22 mouse cellular contexts compared by ENCODE assay signal in the genomic region with DNA sequence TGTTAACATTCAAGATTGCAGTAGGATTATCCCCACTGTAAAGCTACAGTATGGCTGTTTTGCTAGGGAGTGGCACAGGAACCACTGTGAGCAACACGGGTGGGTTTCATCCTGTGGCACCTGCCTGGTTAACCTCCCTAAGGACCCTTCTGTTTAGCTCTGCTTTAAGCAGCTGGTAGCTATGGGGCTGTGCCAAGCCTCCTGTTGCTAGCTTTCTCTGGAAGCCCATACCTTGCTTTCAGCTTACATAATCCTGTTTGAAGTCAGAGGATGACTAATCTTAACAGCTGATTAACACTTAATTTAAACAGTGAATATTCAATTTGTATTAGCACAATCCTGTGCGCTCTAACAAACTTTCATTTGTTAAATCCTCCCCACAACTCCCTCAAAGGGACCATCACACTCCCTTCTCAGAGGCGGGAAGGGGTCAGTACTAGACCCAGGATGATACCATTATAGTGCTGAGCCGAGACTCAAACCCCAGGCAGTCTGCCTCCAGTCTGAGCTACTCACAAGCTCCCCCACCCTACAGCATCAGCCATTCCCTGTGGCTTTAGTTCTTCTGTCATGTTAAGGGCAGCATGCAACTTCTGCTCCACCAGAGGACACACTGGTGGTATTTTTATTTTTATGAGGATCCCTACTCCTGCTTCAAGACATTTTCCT. TPM values are rescaled to one million over a fixed set of nuclear protein-coding genes. Genes with fewer than 3 reads are reported as not detected.
DNase-seq lines count a peak whose midpoint lies in the region; ATAC-seq lines count a peak whose summit lies in the region.
"Had no signal": no experiment of that assay in that cellular context is flagged by ENCODE, and none has a peak within 500 bp of the region (broad histone marks: within the 10 kb centered on the region; RNA-seq: fewer than 3 reads in every experiment).

No protein-coding gene starts in this region.

- H3K4me2 ChIP-seq in midbrain, embryonic 13.5 days (replicated peaks) = no peak overlapping the region
- H3K4me2 ChIP-seq in forebrain, embryonic 16.5 days (ENCODE audit: low read length) = no peak overlapping the region
- H3K4me2 ChIP-seq in neural tube, embryonic 15.5 days = no peak overlapping the region
- H3K4me2 ChIP-seq: embryonic facial prominence, embryonic 12.5 days; liver, embryonic 15.5 days; lung, embryonic 15.5 days had no signal

- H3K27ac ChIP-seq in midbrain, embryonic 13.5 days = no peak overlapping the region
- H3K27ac ChIP-seq in midbrain, embryonic 10.5 days (replicated peaks) = no peak overlapping the region
- H3K27ac ChIP-seq in forebrain, embryonic 16.5 days (ENCODE audit: low read length) = no peak overlapping the region
- H3K27ac ChIP-seq in neural tube, embryonic 15.5 days (replicated peaks) = no peak overlapping the region
- H3K27ac ChIP-seq: embryonic facial prominence, embryonic 12.5 days; kidney, postnatal 0 days; left cerebral cortex, adult 2 months; limb, embryonic 10.5 days; liver, embryonic 15.5 days; lung, embryonic 15.5 days had no signal

- 0 out of 2 replicates have a peak, but pooled peaks cover 4% of the 10 kb centered on the region for H3K36me3 ChIP-seq in midbrain, embryonic 13.5 days
- H3K36me3 ChIP-seq in midbrain, embryonic 10.5 days = peaks cover 28% of the 10 kb centered on the region
- H3K36me3 ChIP-seq in forebrain, embryonic 16.5 days (ENCODE audit: control insufficient read depth, insufficient read depth) = no peaks in the 10 kb centered on the region
- no peaks in the 10 kb centered on the region for H3K36me3 ChIP-seq in neural tube, embryonic 15.5 days

- no peak overlapping the region for H3K9ac ChIP-seq in midbrain, embryonic 13.5 days (replicated peaks)
- no peak overlapping the region for H3K9ac ChIP-seq in forebrain, embryonic 16.5 days (replicated peaks; ENCODE audit: low read depth, low read length)
- H3K9ac ChIP-seq in neural tube, embryonic 15.5 days (replicated peaks) = no peak overlapping the region
- H3K9ac ChIP-seq: embryonic facial prominence, embryonic 12.5 days; liver, embryonic 15.5 days; lung, embryonic 15.5 days had no signal

- H3K27me3 ChIP-seq in midbrain, embryonic 13.5 days = no peaks in the 10 kb centered on the region
- no peaks in the 10 kb centered on the region for H3K27me3 ChIP-seq in midbrain, embryonic 10.5 days (ENCODE audit: low read depth, poor library complexity, severe bottlenecking)
- H3K27me3 ChIP-seq in forebrain, embryonic 16.5 days (replicated peaks; ENCODE audit: control insufficient read depth, insufficient read depth, low read length) = no peaks in the 10 kb centered on the region
- no peaks in the 10 kb centered on the region for H3K27me3 ChIP-seq in neural tube, embryonic 15.5 days (replicated peaks)
- H3K27me3 ChIP-seq: CH12.LX; embryonic facial prominence, embryonic 12.5 days; liver, embryonic 15.5 days; lung, embryonic 15.5 days; megakaryocyte, embryonic 14.5 days had no signal

- peak; percentile 81 for DNase-seq in heart, adult 11 months
- DNase-seq in heart, adult 8-10 months (ENCODE audit: low spot score) = no peak
- DNase-seq in midbrain, embryonic 10.5 days (ENCODE audit: low spot score) = no peak
- DNase-seq in Muller cell, postnatal 12 days (ENCODE audit: inconsistent ontology term) = no peak
- DNase-seq: adrenal gland, adult 2 months; cerebellum, adult 2 months; kidney, adult 18-20 months; right cerebral cortex, adult 18-20 months; right cerebral cortex, postnatal 4 days had no signal

- H3K4me3 ChIP-seq in midbrain, embryonic 13.5 days (replicated peaks) = no peak overlapping the region
- no peak overlapping the region for H3K4me3 ChIP-seq in midbrain, embryonic 10.5 days
- H3K4me3 ChIP-seq in forebrain, embryonic 16.5 days (replicated peaks; ENCODE audit: low read length) = no peak overlapping the region
- no peak overlapping the region for H3K4me3 ChIP-seq in neural tube, embryonic 15.5 days (replicated peaks)
- H3K4me3 ChIP-seq: embryonic facial prominence, embryonic 12.5 days; left cerebral cortex, adult 2 months; limb, embryonic 10.5 days; liver, embryonic 15.5 days; lung, embryonic 15.5 days; megakaryocyte, embryonic 14.5 days had no signal

- 69% methylated on average over 4 of the region's 4 CpGs for WGBS in midbrain, embryonic 13.5 days
- 73% methylated on average over 4 of the region's 4 CpGs for WGBS in midbrain, embryonic 10.5 days
- 60% methylated on average over 4 of the region's 4 CpGs for WGBS in forebrain, embryonic 16.5 days
- 74% methylated on average over 4 of the region's 4 CpGs for WGBS in neural tube, embryonic 15.5 days

- ATAC-seq in midbrain, embryonic 13.5 days = peak; percentile 65
- ATAC-seq in forebrain, embryonic 16.5 days = 0 out of 2 replicates have a peak, but pooled peaks have one; percentile 22
- ATAC-seq in neural tube, embryonic 15.5 days (ENCODE audit: low FRiP score) = peak; percentile 28; the same call in 1 of the 2 replicates

- H3K9me3 ChIP-seq in midbrain, embryonic 13.5 days = no peaks in the 10 kb centered on the region; the same call in 1 of the 2 replicates
- peaks cover 8% of the 10 kb centered on the region; the same call in 1 of the 2 replicates for H3K9me3 ChIP-seq in midbrain, embryonic 10.5 days (replicated peaks)
- H3K9me3 ChIP-seq in forebrain, embryonic 16.5 days (ENCODE audit: control insufficient read depth, low read length) = no peaks in the 10 kb centered on the region
- no peaks in the 10 kb centered on the region for H3K9me3 ChIP-seq in neural tube, embryonic 15.5 days (replicated peaks)
- H3K9me3 ChIP-seq: embryonic facial prominence, embryonic 12.5 days; G1E; limb, embryonic 10.5 days; liver, embryonic 15.5 days; lung, embryonic 15.5 days had no signal

- no peaks in the 10 kb centered on the region for H3K4me1 ChIP-seq in midbrain, embryonic 13.5 days (replicated peaks)
- no peaks in the 10 kb centered on the region for H3K4me1 ChIP-seq in midbrain, embryonic 10.5 days
- no peaks in the 10 kb centered on the region for H3K4me1 ChIP-seq in forebrain, embryonic 16.5 days (replicated peaks; ENCODE audit: control insufficient read depth, insufficient read depth, low read length)
- no peaks in the 10 kb centered on the region for H3K4me1 ChIP-seq in neural tube, embryonic 15.5 days
- H3K4me1 ChIP-seq: embryonic facial prominence, embryonic 12.5 days; limb, embryonic 10.5 days; liver, embryonic 15.5 days; lung, embryonic 15.5 days had no signal

RNA-seq across cellular contexts. Expression of a gene that starts 15.0 kb away (rescaled TPM):
- total RNA-seq in heart, adult 8-10 months (2022) = under 1 TPM in 1 of 4 experiments, not detected in 3; 0.14 TPM
- polyA plus RNA-seq in midbrain, embryonic 13.5 days (2015; fragmentation: Nextera tagmentation; extraction: Ambion mirVana) = 1.2 and 1.3 TPM in 2 replicates
- 2.8 and 2.9 TPM in 2 replicates for polyA plus RNA-seq in midbrain, embryonic 10.5 days (2016; fragmentation: Nextera tagmentation; extraction: Ambion mirVana)
- polyA plus RNA-seq in forebrain, embryonic 16.5 days (2015; fragmentation: Nextera tagmentation; extraction: Ambion mirVana) = 0.99 and 1.2 TPM in 2 replicates
- polyA plus RNA-seq in neural tube, embryonic 15.5 days (2015; fragmentation: Nextera tagmentation; extraction: Ambion mirVana) = 0.31 and 0.73 TPM in 2 replicates
- total RNA-seq: gastrocnemius, adult 8-10 months had no signal

RNA-seq across cellular contexts. Expression of a gene that starts 50.3 kb away (rescaled TPM):
- 10 to 100 TPM; 44.7 to 58.2 (median 51.9) TPM for total RNA-seq in heart, adult 8-10 months (2022)
- 153 and 157 TPM in 2 replicates for polyA plus RNA-seq in midbrain, embryonic 13.5 days (2015; fragmentation: Nextera tagmentation; extraction: Ambion mirVana)
- 154 and 165 TPM in 2 replicates for polyA plus RNA-seq in midbrain, embryonic 10.5 days (2016; fragmentation: Nextera tagmentation; extraction: Ambion mirVana)
- 139 and 147 TPM in 2 replicates for polyA plus RNA-seq in forebrain, embryonic 16.5 days (2015; fragmentation: Nextera tagmentation; extraction: Ambion mirVana)
- polyA plus RNA-seq in neural tube, embryonic 15.5 days (2015; fragmentation: Nextera tagmentation; extraction: Ambion mirVana) = 96.8 and 101 TPM in 2 replicates
